Mouse (Mus musculus) cerebellum, adult 11-12 months (tissue): ENCODE measurements around the gene Rnf212.
A peak's percentile ranks its signal among the peaks of the same experiment; 100 is the strongest.
"Not testable (repeated sequence)": the region's sequence is repeated elsewhere in the genome, so short reads cannot be mapped to it uniquely, and the experiment has no call there.

Experiments used
- DNase-seq: peaks from one replicate; pipeline ENCODE4 v3.0.0; 2022

Gene Rnf212

GRCm38 (mm10) chr5:108774630-108775306 is at the start of gene Rnf212:
Gene Rnf212, minus strand, starts transcription at chr5:108774982.
- no peak for DNase-seq

DNA sequence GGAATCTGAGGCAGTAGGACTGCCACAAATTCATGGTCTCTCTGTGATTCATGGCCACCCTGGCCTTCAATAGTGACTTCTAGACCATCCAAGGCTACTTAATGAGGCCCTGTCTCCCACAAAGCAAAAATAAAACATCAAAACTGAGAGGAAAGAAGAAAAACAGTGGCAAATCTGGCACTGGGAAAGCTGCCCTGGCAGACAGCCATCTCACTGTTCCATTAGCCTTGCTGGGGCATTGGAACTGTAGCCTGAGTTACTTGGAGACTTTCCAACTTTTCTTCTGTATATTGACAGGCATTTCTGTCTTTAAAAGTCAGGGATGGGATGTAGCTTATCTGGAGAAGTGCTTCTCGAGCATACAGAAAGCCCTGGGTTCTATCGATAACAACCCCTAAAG is 48.5 kb upstream of the Rnf212 start:
- DNase-seq, result no peak

- DNase-seq, result not testable (repeated sequence)
Observed at GRCm38 (mm10) chr5:108808750-108809149, 34.0 kb upstream of the Rnf212 start, which contains the start of gene Vmn2r8. Gene Vmn2r8, minus strand, starts transcription at chr5:108808850.

GRCm38 (mm10) chr5:108803646-108804045 is 28.9 kb upstream of the Rnf212 start:
- DNase-seq, result no peak

DNA sequence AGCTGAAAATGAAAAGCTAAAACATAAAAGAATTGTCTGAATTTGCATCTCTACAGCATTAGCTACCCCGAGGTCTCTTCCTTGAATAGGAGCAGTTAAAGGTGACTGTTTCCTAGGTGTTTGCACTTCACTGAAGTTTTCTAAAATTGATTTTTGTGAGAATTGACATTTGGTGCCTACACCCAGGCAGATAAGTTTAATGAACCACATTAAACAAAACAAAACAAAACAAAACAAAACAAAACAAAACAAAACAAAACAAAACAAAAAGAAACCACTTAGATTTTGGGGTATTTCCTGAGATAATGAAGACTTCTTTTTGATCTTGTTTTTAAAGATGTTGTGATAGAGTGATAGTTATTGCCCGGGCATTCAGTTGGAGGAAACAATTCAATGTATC is 20.5 kb upstream of the Rnf212 start, which contains the start of gene Tmed11:
Gene Tmed11, minus strand, starts transcription at position 101 of the 400 bp plus-strand sequence.
- not testable (repeated sequence) for DNase-seq

- DNase-seq, result not testable (repeated sequence)
Observed at GRCm38 (mm10) chr5:108790385-108790784, 15.6 kb upstream of the Rnf212 start.

DNA sequence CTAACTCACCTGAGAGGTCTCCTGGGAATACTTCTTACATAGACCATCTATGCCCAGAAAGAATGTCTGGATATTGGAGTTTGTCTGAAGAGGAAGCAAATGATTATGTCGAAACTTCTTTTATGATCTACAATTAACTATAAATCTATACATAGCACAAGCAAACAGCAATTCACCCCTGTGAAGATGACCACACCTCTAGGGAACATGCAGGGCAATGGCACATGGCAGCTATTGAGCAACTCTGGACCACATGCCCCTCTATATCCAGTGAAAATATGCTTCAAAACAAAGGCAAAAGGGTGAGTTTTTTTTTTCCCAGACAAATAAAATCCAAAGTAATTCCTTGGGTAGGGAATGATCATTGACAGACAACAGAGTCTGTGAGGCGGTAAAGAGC is 14.8 kb downstream of the Rnf212 start:
- DNase-seq, result no peak

- no peak for DNase-seq
Observed at GRCm38 (mm10) chr5:108758396-108758795, 16.4 kb downstream of the Rnf212 start.

- DNase-seq, result not testable (repeated sequence)
Observed at GRCm38 (mm10) chr5:108751258-108751657, 23.5 kb downstream of the Rnf212 start.

- DNase-seq, result no peak
Observed at GRCm38 (mm10) chr5:108750328-108751210, 24.2 kb downstream of the Rnf212 start.

GRCm38 (mm10) chr5:108744629-108745028 is 30.2 kb downstream of the Rnf212 start:
- no peak for DNase-seq

DNA sequence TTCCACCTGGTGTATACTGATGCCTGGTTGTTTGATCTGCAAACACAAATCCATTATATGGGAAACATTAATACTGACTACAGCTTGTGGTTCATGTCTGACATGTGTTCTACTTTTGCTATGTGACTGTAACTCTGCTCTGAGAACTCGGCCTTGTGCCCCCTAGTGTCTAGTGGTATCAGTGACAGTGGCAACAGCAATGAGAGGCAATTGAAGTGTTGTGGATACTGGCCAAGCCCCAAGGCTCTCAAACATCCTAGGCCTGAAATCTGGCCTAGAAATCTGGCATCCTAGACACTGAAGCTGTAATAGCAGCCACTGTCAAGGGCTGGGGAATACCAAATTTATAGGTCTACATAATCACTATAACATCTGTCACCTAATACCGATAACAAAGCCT is 30.9 kb downstream of the Rnf212 start:
- DNase-seq, result no peak

- DNase-seq, result no peak
Observed at GRCm38 (mm10) chr5:108742596-108742995, 32.2 kb downstream of the Rnf212 start.

DNA sequence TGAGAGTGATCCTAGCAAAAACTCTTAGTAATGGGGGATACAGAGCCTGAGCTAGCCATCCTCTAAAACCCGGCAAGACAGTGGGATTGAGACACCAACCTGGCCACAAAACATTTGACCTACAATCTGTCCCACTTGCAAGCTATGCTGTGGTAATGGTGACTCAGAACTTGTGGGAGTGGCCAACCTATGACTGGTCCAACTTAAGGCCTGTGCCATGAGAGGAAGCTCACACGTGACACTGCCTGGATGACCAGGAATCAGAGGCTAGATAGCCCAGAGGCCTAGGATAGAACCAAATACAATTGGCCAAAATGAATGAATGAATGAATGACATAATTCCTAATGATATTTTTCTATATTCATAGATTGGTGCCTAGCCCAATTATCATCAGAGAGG is 32.9 kb downstream of the Rnf212 start:
- DNase-seq, result no peak

- DNase-seq, result no peak
Observed at GRCm38 (mm10) chr5:108727425-108727824, 47.4 kb downstream of the Rnf212 start.

DNA sequence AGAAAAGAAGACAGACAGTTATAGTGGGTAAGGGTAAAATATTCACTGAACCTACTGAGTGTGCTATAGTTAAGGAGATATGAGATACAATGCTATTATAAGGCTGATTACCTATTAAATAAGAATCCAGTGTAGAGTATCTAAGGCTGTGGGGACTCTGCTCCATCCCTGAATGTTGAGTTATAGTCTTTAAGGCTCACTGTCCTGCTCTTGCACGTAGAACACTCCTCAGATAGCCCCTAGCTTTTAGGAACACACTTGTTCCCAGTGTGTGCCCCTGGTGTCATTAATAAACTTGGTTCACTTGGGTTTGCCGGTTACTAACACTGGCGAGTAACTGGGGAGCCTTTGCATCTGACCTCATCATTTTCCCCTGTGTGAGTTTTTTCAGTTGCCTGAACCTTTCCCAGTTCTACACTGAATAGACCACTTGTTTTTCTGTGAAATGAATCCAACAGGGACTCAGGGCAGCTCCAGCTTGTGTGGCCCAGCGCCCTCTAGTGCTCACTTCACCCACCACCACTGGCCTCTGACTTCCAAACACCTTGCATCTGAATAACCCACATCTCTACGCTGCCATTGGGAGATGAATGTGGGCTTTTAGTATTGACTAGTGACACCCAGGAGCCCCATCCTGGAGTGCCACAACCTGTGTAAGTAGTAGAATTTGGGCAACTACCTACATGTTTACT is 48.1 kb downstream of the Rnf212 start:
- peak; percentile 37 for DNase-seq

DNA sequence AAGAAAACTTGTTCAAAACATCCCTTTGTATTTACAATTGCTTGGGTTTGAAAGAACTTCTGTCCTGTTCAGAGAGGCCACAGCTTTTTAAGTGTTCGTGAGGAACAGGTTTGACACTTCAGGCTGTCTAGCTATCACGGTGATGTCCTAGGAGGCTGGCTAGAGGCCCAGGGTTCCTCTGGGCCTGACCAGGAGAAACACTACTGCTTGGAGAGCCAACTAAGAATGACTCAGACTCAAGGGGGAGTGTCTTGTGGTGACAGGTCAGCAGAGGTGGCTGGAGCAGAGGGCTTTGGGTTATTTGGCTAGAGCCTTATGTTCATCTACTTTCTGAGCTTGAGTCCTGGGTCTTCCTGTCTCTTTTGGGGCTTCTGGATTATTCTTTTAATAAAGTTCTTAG is 50.8 kb downstream of the Rnf212 start:
- DNase-seq, result no peak

- no peak for DNase-seq
Observed at GRCm38 (mm10) chr5:108719761-108720160, 55.0 kb downstream of the Rnf212 start.

- peak; percentile 16 for DNase-seq
Observed at GRCm38 (mm10) chr5:108718051-108718450, 56.7 kb downstream of the Rnf212 start.

- DNase-seq, result no peak
Observed at GRCm38 (mm10) chr5:108715974-108716373, 58.8 kb downstream of the Rnf212 start.

DNA sequence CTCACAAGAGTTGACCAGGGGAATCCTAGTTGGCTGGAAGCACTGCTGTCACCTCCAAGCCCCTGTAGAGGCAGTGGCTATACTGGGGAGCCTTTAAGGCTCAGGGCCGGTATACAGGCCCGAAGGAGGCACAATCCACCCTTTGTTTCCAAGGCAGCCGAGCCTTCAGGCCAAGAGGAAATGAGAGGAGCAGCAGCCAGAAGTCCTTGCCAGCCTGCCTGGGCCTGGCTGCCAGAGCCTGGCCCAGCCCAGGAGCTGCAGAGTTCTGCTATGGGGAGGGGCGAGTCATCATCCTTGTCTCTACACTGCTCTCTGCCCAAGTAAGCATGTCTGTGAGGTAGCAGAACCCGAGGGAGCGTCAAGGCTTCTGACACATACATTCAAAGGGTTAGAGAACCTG is 60.6 kb downstream of the Rnf212 start:
- peak; percentile 32 for DNase-seq

- DNase-seq, result no peak
Observed at GRCm38 (mm10) chr5:108713691-108714090, 61.1 kb downstream of the Rnf212 start.

GRCm38 (mm10) chr5:108713096-108713495 is 61.7 kb downstream of the Rnf212 start:
- DNase-seq, result no peak
